Mouse (Mus musculus) kidney, adult 2 months (tissue): ENCODE measurements around the gene Vmn2r87. TPM values are rescaled to one million over a fixed set of nuclear protein-coding genes. Genes with fewer than 3 reads are reported as not detected.
"Not testable (repeated sequence)": the region's sequence is repeated elsewhere in the genome, so short reads cannot be mapped to it uniquely, and the experiment has no call there.

Experiments used
- DNase-seq: peaks from one replicate; pipeline ENCODE4 v3.0.0; 2021
- H3K27ac ChIP-seq: fragments of 200-500 bp; 2 replicates; pipeline ENCODE4 v1.5.1; 2012; ENCODE audit warnings: low read depth, low read length, control low read depth, inconsistent platforms; ENCODE audit not compliant: insufficient read depth
- H3K27me3 ChIP-seq: fragments of 200-500 bp; replicated peaks from 2 replicates; pipeline ENCODE4 v1.6.1; 2012; ENCODE audit warnings: mild to moderate bottlenecking, moderate library complexity, low read length, inconsistent platforms; ENCODE audit not compliant: control insufficient read depth, insufficient read depth
- H3K36me3 ChIP-seq: fragments of 200-500 bp; 2 replicates; pipeline ENCODE4 v1.6.1; 2012; ENCODE audit warnings: mild to moderate bottlenecking, moderate library complexity, low read length, inconsistent platforms; ENCODE audit not compliant: control insufficient read depth, insufficient read depth
- H3K4me1 ChIP-seq: fragments of 200-500 bp; 2 replicates; pipeline ENCODE4 v1.6.1; 2011; ENCODE audit warnings: low read length; ENCODE audit not compliant: control insufficient read depth, insufficient read depth
- H3K4me3 ChIP-seq: fragments of 200-500 bp; 2 replicates; pipeline ENCODE4 v1.5.1; 2011; ENCODE audit warnings: mild to moderate bottlenecking, low read depth, low read length, control low read depth; ENCODE audit not compliant: insufficient read depth
- CTCF ChIP-seq: fragments of 200-500 bp; conservative IDR thresholded peaks from 2 replicates; pipeline ENCODE4 v1.5.1; 2011; ENCODE audit warnings: low read depth, mild to moderate bottlenecking, control low read depth, low read length, moderate library complexity, mixed read lengths; ENCODE audit not compliant: insufficient read depth, insufficient read length
- POLR2A ChIP-seq: fragments of 200-500 bp; IDR thresholded peaks from one replicate; pipeline ENCODE4 v1.6.1; 2011; ENCODE audit warnings: low read depth, low read length, control low read depth
- WGBS: fragments of 180-500 bp; shearing (Covaris S2); methylation state at CpG from one replicate; pipeline ENCODE4 v1.1.7; 2018; 5-methylcytosine and 5-hydroxymethylcytosine counted together
- polyA plus RNA-seq: library from polyadenylated mRNA; depleted of rRNA; stranded (reverse); fragments of >200 nt; gene quantifications from 2 replicates; pipeline ENCODE4 v1.2.3, GENCODE M21; 2012; rRNA removed

Vmn2r87 gene
- polyA plus RNA-seq: not detected in 2 replicates

- TF ChIP-seq CTCF (no peak), POLR2A (no peak)
- no peak within 1 kb of the TSS for H3K27ac ChIP-seq
- no peaks in the 10 kb centered on the region for H3K27me3 ChIP-seq
- H3K4me3 ChIP-seq: no peak within 1 kb of the TSS
- H3K4me1 ChIP-seq: no peaks in the 10 kb centered on the region
- DNase-seq: no peak
- H3K36me3 ChIP-seq: no peaks in the 10 kb centered on the region
Measured at GRCm38 (mm10) chr10:130497296-130497695, at the start of gene Vmn2r87. TSS of gene Vmn2r87 (minus strand) at chr10:130497396.

GRCm38 (mm10) chr10:130544331-130544730 lies 47.1 kb upstream of the Vmn2r87 start:
- not testable (repeated sequence) for H3K4me3 ChIP-seq, H3K4me1 ChIP-seq, H3K27ac ChIP-seq, H3K36me3 ChIP-seq, H3K27me3 ChIP-seq
- peak; percentile 38 for DNase-seq
- 25% methylated on average over 1 of the region's 1 CpGs for WGBS

DNA sequence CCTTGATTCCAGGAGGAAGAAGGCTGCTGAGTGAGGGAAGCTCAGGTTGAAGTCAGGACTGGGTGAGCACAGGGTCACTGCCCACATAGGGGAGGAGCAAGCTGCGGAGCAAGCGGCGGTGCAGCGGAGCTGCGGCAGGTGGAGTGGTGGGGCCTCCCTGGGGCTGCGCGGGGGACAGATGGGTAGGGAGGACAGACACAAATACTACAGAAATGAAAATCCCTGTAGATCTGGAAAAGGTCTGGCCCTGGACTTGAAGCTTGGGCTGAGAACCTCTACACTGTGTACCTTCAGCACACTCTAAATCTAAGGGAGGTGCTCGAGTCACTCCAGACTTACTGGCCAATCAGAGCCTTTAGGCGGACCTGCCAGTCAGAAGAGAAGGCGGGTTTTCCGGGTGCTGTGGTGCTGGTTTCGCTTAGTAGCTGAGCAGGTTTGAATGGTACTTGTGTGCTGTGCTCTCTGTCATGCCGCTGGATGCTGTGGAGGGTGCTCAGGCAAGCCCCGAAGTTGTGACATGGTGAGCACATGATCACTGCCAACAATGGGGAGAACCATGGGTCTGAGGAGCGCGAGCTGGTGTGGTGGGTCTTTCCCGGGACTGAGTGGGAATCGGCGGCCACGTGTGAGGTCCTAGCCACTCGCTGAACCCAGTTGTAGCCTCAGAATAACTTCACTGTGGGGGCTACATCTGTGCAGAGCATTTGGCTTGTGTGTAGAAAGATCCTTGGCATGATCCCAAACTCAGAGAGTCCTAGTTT lies 44.9 kb upstream of the Vmn2r87 start:
- not testable (repeated sequence) for H3K36me3 ChIP-seq, H3K4me1 ChIP-seq, H3K27ac ChIP-seq, H3K27me3 ChIP-seq
- peak; percentile 89 for DNase-seq
- 1% methylated on average over 21 of the region's 21 CpGs for WGBS
- H3K4me3 ChIP-seq: peak overlapping the region; percentile 63

DNA sequence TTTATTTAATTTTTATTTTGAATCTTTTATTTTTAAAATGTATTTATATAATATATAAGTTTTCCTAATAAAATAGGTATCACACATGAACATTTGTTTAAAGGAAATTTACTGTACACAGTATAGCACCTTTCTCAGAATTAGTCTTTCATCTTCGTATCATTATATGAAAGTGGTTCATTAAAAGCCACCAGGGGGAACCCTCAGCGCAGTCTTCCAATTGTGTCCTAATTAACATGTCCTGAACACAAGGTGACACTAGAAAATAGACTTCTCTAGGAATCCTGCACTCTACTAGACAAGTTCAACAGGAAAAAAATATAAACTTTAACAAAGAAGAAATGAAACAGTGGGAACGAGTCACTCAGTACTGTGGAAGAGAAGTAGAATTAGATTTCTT lies 38.9 kb upstream of the Vmn2r87 start:
- no peak overlapping the region for H3K27ac ChIP-seq
- 54% methylated on average over 3 of the region's 3 CpGs for WGBS
- DNase-seq: peak; percentile 57
- H3K4me1 ChIP-seq: no peaks in the 10 kb centered on the region
- H3K36me3 ChIP-seq: no peaks in the 10 kb centered on the region
- no peak overlapping the region for H3K4me3 ChIP-seq
- H3K27me3 ChIP-seq: no peaks in the 10 kb centered on the region
- TF ChIP-seq CTCF (no peak), POLR2A (no peak)

DNA sequence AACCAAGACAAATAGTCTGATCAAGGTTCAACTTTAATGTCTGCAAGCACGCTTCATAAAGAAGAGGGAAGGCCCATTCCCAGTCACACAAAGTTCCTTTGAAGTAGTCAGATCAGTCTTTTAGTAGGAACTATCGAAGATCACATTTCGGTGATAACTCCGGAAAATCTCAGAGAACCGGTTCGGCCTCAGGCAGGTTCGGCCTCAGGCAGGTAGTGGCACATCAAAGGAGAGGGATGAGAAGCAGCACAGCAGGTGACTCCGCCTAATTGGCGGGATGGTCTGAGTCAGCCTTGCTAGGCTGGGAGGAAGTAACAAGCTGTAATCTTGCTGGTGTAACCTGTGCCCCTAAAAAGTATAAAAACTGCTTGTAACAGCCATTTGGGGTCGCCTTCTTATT lies 30.7 kb upstream of the Vmn2r87 start:
- H3K4me1 ChIP-seq: no peaks in the 10 kb centered on the region
- no peaks in the 10 kb centered on the region for H3K27me3 ChIP-seq
- H3K27ac ChIP-seq: no peak overlapping the region
- no peak overlapping the region for H3K4me3 ChIP-seq
- DNase-seq: no peak
- WGBS: 49% methylated on average over 10 of the region's 10 CpGs
- no peaks in the 10 kb centered on the region for H3K36me3 ChIP-seq
- no peak for TF ChIP-seq CTCF

DNA sequence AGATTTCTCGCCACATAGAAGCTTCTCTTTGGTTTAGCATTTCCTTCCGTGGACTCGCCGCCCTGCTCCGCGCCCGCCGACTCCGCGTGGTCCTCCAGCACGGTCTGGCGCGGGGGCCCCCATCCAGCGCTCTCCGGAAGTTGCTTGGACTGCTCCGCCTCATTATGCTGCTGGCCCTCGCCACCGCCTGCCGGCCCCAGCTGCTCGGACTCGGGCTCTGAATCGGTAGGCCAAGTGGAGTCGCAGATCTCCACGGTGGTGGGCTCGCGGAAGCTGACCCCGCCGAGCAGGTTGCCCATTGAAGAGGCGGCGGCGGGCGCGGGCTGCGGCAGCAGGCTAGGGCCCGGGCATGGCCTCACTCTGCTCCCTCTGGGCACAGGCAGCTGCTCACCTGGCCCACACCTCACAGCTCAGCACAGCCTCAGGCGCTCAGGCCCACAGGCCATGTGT lies 26.9 kb downstream of the Vmn2r87 start:
- no peaks in the 10 kb centered on the region for H3K4me1 ChIP-seq
- no peaks in the 10 kb centered on the region for H3K36me3 ChIP-seq
- WGBS: 9% methylated on average over 36 of the region's 36 CpGs
- no peak overlapping the region for H3K27ac ChIP-seq
- peak overlapping the region; percentile 8; the same call in 1 of the 2 replicates for H3K4me3 ChIP-seq
- DNase-seq: no peak
- no peak for TF ChIP-seq CTCF
- no peak for TF ChIP-seq POLR2A
- no peaks in the 10 kb centered on the region for H3K27me3 ChIP-seq

- 89% methylated on average over 1 of the region's 1 CpGs for WGBS
- H3K27ac ChIP-seq, H3K4me1 ChIP-seq, H3K4me3 ChIP-seq, DNase-seq, H3K36me3 ChIP-seq, H3K27me3 ChIP-seq: not testable (repeated sequence)
Measured at GRCm38 (mm10) chr10:130455950-130456349, 41.2 kb downstream of the Vmn2r87 start, which contains the start of gene Vmn2r86. TSS of gene Vmn2r86 (minus strand) at chr10:130456050.

GRCm38 (mm10) chr10:130444776-130445175 lies 52.4 kb downstream of the Vmn2r87 start:
- no peak for TF ChIP-seq CTCF
- no peak for TF ChIP-seq POLR2A
- no peaks in the 10 kb centered on the region for H3K4me1 ChIP-seq
- no peaks in the 10 kb centered on the region for H3K27me3 ChIP-seq
- WGBS: 86% methylated on average over 21 of the region's 21 CpGs
- DNase-seq: no peak
- no peaks in the 10 kb centered on the region for H3K36me3 ChIP-seq
- no peak overlapping the region for H3K27ac ChIP-seq
- H3K4me3 ChIP-seq: no peak overlapping the region

GRCm38 (mm10) chr10:130434185-130434898 lies 62.9 kb downstream of the Vmn2r87 start:
- not testable (repeated sequence) for H3K4me1 ChIP-seq, DNase-seq, H3K27me3 ChIP-seq, H3K27ac ChIP-seq, H3K36me3 ChIP-seq, H3K4me3 ChIP-seq
- WGBS: 82% methylated on average over 11 of the region's 11 CpGs

DNA sequence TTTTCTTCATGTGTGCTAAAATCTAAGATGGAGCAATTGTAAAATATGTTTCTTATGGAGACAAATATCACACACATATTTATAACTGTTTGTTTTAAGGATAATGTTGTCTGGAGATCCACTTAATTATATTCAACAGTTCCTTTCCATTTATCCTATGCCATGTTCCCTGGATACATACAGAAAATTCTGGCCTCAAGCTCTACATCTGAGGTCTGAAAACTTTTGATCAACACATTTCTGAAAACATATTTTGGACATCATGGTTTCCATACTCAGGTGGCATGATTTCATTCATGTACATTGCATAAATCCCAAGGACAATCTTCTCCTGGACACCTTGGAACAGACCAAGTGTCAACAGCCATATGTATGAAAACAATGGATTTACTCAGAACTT lies 67.6 kb downstream of the Vmn2r87 start, which contains the start of gene Vmn2r85:
Gene Vmn2r85 (minus strand): TSS at position 101 of the 400 bp plus-strand sequence.
- not testable (repeated sequence) for H3K4me1 ChIP-seq, H3K4me3 ChIP-seq, DNase-seq, H3K27ac ChIP-seq, H3K27me3 ChIP-seq, H3K36me3 ChIP-seq
